Mouse (Mus musculus) heart, adult 2 months (tissue): Measurements from ENCODE around the gene Lrp5. TPM values are rescaled to one million over a fixed set of nuclear protein-coding genes. Genes with fewer than 3 reads are reported as not detected.
A peak's percentile ranks its signal among the peaks of the same experiment; 100 is the strongest.

ENCODE experiments used
- DNase-seq, 2 experiments: peaks; one replicate each; pipeline ENCODE4 v3.0.0; 2021
- H3K27ac ChIP-seq: fragments of 200-600 bp; 2 replicates; pipeline ENCODE4 v1.8.1; 2022
- H3K27me3 ChIP-seq: fragments of 200-500 bp; 2 replicates; pipeline ENCODE4 v1.6.1; 2012; ENCODE audit warnings: mild to moderate bottlenecking, low read length, inconsistent platforms, mixed read lengths; ENCODE audit not compliant: control insufficient read depth, insufficient read depth
- H3K36me3 ChIP-seq: fragments of 200-500 bp; 2 replicates; pipeline ENCODE4 v1.6.1; 2012; ENCODE audit warnings: low read length, inconsistent platforms; ENCODE audit not compliant: control insufficient read depth, insufficient read depth
- H3K4me1 ChIP-seq: fragments of 200-500 bp; 2 replicates; pipeline ENCODE4 v1.6.1; 2011; ENCODE audit warnings: low read length; ENCODE audit not compliant: control insufficient read depth, insufficient read depth
- H3K4me3 ChIP-seq: fragments of 200-600 bp; 2 replicates; pipeline ENCODE4 v1.8.1; 2022
- H3K79me2 ChIP-seq: fragments of 200-500 bp; replicated peaks from 2 replicates; pipeline ENCODE4 v1.6.1; 2012; ENCODE audit warnings: mild to moderate bottlenecking, inconsistent platforms, low read length, moderate library complexity, mixed read lengths; ENCODE audit not compliant: control insufficient read depth, insufficient read depth
- H3K9ac ChIP-seq: fragments of 200-500 bp; 2 replicates; pipeline ENCODE4 v1.6.1; 2012; ENCODE audit warnings: low read depth, mild to moderate bottlenecking, control low read depth, inconsistent platforms, low read length, mixed read lengths
- CTCF ChIP-seq: fragments of 200-600 bp; IDR thresholded peaks from 2 replicates; pipeline ENCODE4 v1.8.1; 2022; ENCODE audit warnings: antibody characterized with exemption, mild to moderate bottlenecking, moderate library complexity
- EP300 ChIP-seq: fragments of 200-500 bp; IDR thresholded peaks from 2 replicates; pipeline ENCODE4 v1.6.1; 2011; ENCODE audit warnings: low read depth, low read length, control low read depth; ENCODE audit not compliant: insufficient read depth
- POLR2A ChIP-seq: fragments of 200-500 bp; IDR thresholded peaks from 2 replicates; pipeline ENCODE4 v1.6.1; 2011; ENCODE audit warnings: mild to moderate bottlenecking, low read depth, low read length, control low read depth; ENCODE audit not compliant: insufficient read depth
- WGBS: fragments of 180-500 bp; shearing (Covaris S2); methylation state at CpG from one replicate; pipeline ENCODE4 v1.1.7; 2018; 5-methylcytosine and 5-hydroxymethylcytosine counted together
- intact Hi-C: fragments of 180-260 bp; cut with DNase I; formaldehyde crosslinking; loops from one replicate; pipeline ENCODE4 v1.15.1; 2025
- polyA plus RNA-seq: library from polyadenylated mRNA; depleted of rRNA; stranded (reverse); fragments of >200 nt; gene quantifications from 2 replicates; pipeline ENCODE4 v1.2.3, GENCODE M21; 2012
- total RNA-seq, 2 experiments: library from RNA; stranded (reverse); gene quantifications; 2 replicates each; pipeline ENCODE4 v1.2.3; 2021

Lrp5 gene
- total and polyA plus RNA-seq, 3 experiments = 36.3 to 56.5 (median 52.2) TPM

- Histone ChIP-seq H3K79me2 (peaks cover 12% of the 10 kb centered on the region), H3K4me1 (peaks cover 45% of the 10 kb centered on the region), H3K36me3 (no peaks in the 10 kb centered on the region), H3K27me3 (no peaks in the 10 kb centered on the region), H3K9ac (peak overlapping the region; percentile 19; the same call in 1 of the 2 replicates), H3K4me3 (peak overlapping the region; percentile 30), H3K27ac (peak overlapping the region; percentile 89)
- TF ChIP-seq POLR2A (peak; percentile 48), CTCF (peak; percentile 51), EP300 (peak; percentile 68; the same call in 1 of the 2 replicates)
- peak; percentile 73 to 77 for DNase-seq
- intact Hi-C loops = loop anchor here (2.0 kb wide), 2 partner anchors 16 to 28 kb away; no protein-coding TSS in a partner anchor
- 23% methylated on average over 13 of the region's 13 CpGs for WGBS
Observed at GRCm38 (mm10) chr19:3669100-3669499, 17.3 kb downstream of the Lrp5 start.

- Histone ChIP-seq H3K27me3 (no peaks in the 10 kb centered on the region), H3K36me3 (no peaks in the 10 kb centered on the region), H3K27ac (peak overlapping the region; percentile 89), H3K9ac (peak overlapping the region; percentile 19; the same call in 1 of the 2 replicates), H3K4me1 (peaks cover 41% of the 10 kb centered on the region), H3K4me3 (peak overlapping the region; percentile 30), H3K79me2 (peaks cover 12% of the 10 kb centered on the region)
- 49% methylated on average over 10 of the region's 10 CpGs for WGBS
- DNase-seq = peak; percentile 35 to 51
- intact Hi-C loops = loop anchor here (2.0 kb wide), 2 partner anchors 16 to 28 kb away; no protein-coding TSS in a partner anchor
- TF ChIP-seq POLR2A (peak; percentile 65), EP300 (no peak)
Observed at GRCm38 (mm10) chr19:3668551-3668950, 17.8 kb downstream of the Lrp5 start.

GRCm38 (mm10) chr19:3667979-3668378, 18.4 kb downstream of the Lrp5 start:
- H3K27ac ChIP-seq = peak overlapping the region; percentile 89
- intact Hi-C loops = loop anchor here (2.0 kb wide), 2 partner anchors 17 to 27 kb away; no protein-coding TSS in a partner anchor
- H3K79me2 ChIP-seq = peaks cover 13% of the 10 kb centered on the region
- H3K9ac ChIP-seq = peak overlapping the region; percentile 33
- H3K4me3 ChIP-seq = peak overlapping the region; percentile 30
- no peaks in the 10 kb centered on the region for H3K27me3 ChIP-seq
- WGBS = 39% methylated on average over 11 of the region's 11 CpGs
- TF ChIP-seq POLR2A (no peak), CTCF (peak; percentile 47)
- H3K4me1 ChIP-seq = peaks cover 42% of the 10 kb centered on the region
- no peak for DNase-seq
- no peaks in the 10 kb centered on the region for H3K36me3 ChIP-seq

DNA sequence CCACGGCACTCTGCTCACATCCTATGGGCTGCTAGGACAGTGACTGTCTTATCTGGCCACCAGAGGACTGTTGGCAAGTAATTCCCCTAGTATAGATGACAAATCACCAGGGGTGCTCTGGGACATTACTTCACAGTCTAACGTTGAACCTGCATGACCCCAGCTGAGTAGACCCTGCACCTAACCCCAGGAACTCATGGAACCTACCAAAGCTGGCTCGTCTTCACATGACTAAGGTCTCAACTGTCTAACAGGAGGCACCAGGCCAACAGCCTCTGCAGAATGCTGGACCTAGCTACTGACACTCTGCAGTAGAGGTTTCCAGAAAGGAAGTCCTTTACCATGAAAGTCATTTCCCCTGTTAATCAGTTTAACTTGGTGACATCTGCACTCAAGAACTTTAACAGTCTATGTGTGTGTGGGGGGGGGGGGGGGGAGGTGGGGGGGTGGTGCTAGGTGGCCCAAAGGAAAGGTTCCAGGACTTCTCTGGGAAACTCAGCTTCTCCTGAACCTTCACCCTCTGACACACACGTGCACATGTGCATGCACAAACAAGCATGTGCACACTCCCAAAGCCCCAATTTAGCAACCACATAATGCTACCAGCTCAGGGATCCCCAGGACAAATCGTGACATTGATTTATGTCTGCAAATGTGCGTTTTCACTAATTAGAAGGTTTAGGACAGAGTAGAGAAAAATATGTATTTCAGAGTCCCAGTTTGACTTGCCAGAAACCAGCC, 19.0 kb downstream of the Lrp5 start:
- intact Hi-C loops = no loop called here
- H3K9ac ChIP-seq = no peak overlapping the region
- H3K27ac ChIP-seq = peak overlapping the region; percentile 89
- H3K36me3 ChIP-seq = no peaks in the 10 kb centered on the region
- peak overlapping the region; percentile 30 for H3K4me3 ChIP-seq
- peaks cover 12% of the 10 kb centered on the region for H3K79me2 ChIP-seq
- no peaks in the 10 kb centered on the region for H3K27me3 ChIP-seq
- peak; percentile 52 to 54 for DNase-seq
- peaks cover 42% of the 10 kb centered on the region for H3K4me1 ChIP-seq
- no peak for TF ChIP-seq POLR2A
- TF ChIP-seq EP300 = no peak
- TF ChIP-seq CTCF = no peak
- WGBS = 17% methylated on average over 6 of the region's 6 CpGs

DNA sequence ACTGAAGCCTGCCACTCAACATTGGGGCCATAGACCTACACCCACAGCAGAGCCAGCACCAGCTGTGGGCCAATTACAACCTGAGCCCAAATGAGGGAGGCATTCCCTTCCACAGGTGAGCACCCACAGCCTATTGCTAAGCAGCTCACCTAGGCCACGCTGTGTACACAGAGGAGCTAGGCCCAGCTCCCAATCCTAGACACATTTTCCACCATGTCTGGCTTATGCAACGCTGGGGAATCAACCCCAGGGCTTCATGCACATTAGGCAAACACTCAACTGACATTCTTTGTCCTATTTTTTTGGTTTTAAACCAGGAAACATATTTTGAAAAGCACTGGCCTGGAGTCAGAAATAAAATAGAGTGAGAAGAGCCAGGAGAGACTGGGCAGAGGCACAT, 19.7 kb downstream of the Lrp5 start:
- 62% methylated on average over 2 of the region's 2 CpGs for WGBS
- no peaks in the 10 kb centered on the region for H3K36me3 ChIP-seq
- H3K4me1 ChIP-seq = peaks cover 42% of the 10 kb centered on the region
- no peak for DNase-seq
- peak overlapping the region; percentile 54 for H3K27ac ChIP-seq
- no peak overlapping the region for H3K9ac ChIP-seq
- no peak for TF ChIP-seq EP300
- no peak for TF ChIP-seq POLR2A
- no peak for TF ChIP-seq CTCF
- peaks cover 11% of the 10 kb centered on the region for H3K79me2 ChIP-seq
- intact Hi-C loops = no loop called here
- no peaks in the 10 kb centered on the region for H3K27me3 ChIP-seq
- no peak overlapping the region for H3K4me3 ChIP-seq

GRCm38 (mm10) chr19:3665510-3665909, 20.9 kb downstream of the Lrp5 start:
- intact Hi-C loops = no loop called here
- no peaks in the 10 kb centered on the region for H3K36me3 ChIP-seq
- WGBS = 35% methylated on average over 5 of the region's 5 CpGs
- peak in 1 of 2 experiments; percentile 48 for DNase-seq
- H3K4me1 ChIP-seq = peaks cover 40% of the 10 kb centered on the region
- peaks cover 8% of the 10 kb centered on the region; the same call in 1 of the 2 replicates for H3K79me2 ChIP-seq
- no peaks in the 10 kb centered on the region for H3K27me3 ChIP-seq
- TF ChIP-seq POLR2A (peak; percentile 56; the same call in 1 of the 2 replicates), EP300 (peak; percentile 93), CTCF (no peak)
- peak overlapping the region; percentile 54 for H3K27ac ChIP-seq
- H3K9ac ChIP-seq = no peak overlapping the region
- no peak overlapping the region for H3K4me3 ChIP-seq
